Comparison of ENCODE assay signal across 9 mouse cellular contexts in genomic region chr7:65734024-65734423, GRCm38 (mm10). TPM values are rescaled to one million over a fixed set of nuclear protein-coding genes. Genes with fewer than 3 reads are reported as not detected.
DNase-seq lines count a peak whose midpoint lies in the region; ATAC-seq and TF ChIP-seq lines count a peak whose summit lies in the region.
"Had no signal": no experiment of that assay in that cellular context is flagged by ENCODE, and none has a peak within 500 bp of the region (broad histone marks: within the 10 kb centered on the region; RNA-seq: fewer than 3 reads in every experiment).

No protein-coding gene starts in this region.

- H3K4me2 ChIP-seq in limb, embryonic 14.5 days (replicated peaks; ENCODE audit: low read depth, low read length, severe bottlenecking): no peak overlapping the region
- no peak overlapping the region for H3K4me2 ChIP-seq in forebrain, embryonic 16.5 days (ENCODE audit: low read length)
- H3K4me2 ChIP-seq: heart, embryonic 12.5 days; limb, embryonic 12.5 days had no signal

- H3K27me3 ChIP-seq in limb, embryonic 14.5 days (ENCODE audit: control insufficient read depth, insufficient read depth, low read length): no peaks in the 10 kb centered on the region
- H3K27me3 ChIP-seq in limb, embryonic 10.5 days (ENCODE audit: low read depth, poor library complexity, severe bottlenecking): no peaks in the 10 kb centered on the region
- H3K27me3 ChIP-seq in forebrain, embryonic 16.5 days (replicated peaks; ENCODE audit: control insufficient read depth, insufficient read depth, low read length): no peaks in the 10 kb centered on the region
- H3K27me3 ChIP-seq: heart, embryonic 12.5 days; limb, embryonic 12.5 days had no signal

- no peak overlapping the region for H3K9ac ChIP-seq in limb, embryonic 14.5 days (ENCODE audit: low read depth, low read length, severe bottlenecking)
- no peak overlapping the region for H3K9ac ChIP-seq in forebrain, embryonic 16.5 days (replicated peaks; ENCODE audit: low read depth, low read length)
- H3K9ac ChIP-seq: heart, embryonic 12.5 days; limb, embryonic 12.5 days had no signal

- ATAC-seq in limb, embryonic 14.5 days (ENCODE audit: low FRiP score, low read depth): no peak
- ATAC-seq in forebrain, embryonic 16.5 days: no peak

- TF ChIP-seq CTCF in gastrocnemius, adult 2 months (IDR thresholded peaks at IDR 0.05): peak; percentile 42

- no peak for TF ChIP-seq POLR2A in limb, embryonic 14.5 days (IDR thresholded peaks at IDR 0.05; ENCODE audit: borderline replicate concordance, extremely low read depth, insufficient read depth, insufficient read length)

- 0 out of 2 replicates have a peak, but pooled peaks cover 3% of the 10 kb centered on the region for H3K4me1 ChIP-seq in limb, embryonic 14.5 days (ENCODE audit: control insufficient read depth, insufficient read depth, low read length)
- peaks cover 8% of the 10 kb centered on the region for H3K4me1 ChIP-seq in limb, embryonic 10.5 days
- H3K4me1 ChIP-seq in forebrain, embryonic 16.5 days (replicated peaks; ENCODE audit: control insufficient read depth, insufficient read depth, low read length): no peaks in the 10 kb centered on the region
- H3K4me1 ChIP-seq: limb, embryonic 12.5 days had no signal

- no peaks in the 10 kb centered on the region for H3K36me3 ChIP-seq in limb, embryonic 14.5 days (ENCODE audit: control insufficient read depth, insufficient read depth, low read length)
- H3K36me3 ChIP-seq in limb, embryonic 10.5 days: no peaks in the 10 kb centered on the region
- H3K36me3 ChIP-seq in forebrain, embryonic 16.5 days (ENCODE audit: control insufficient read depth, insufficient read depth): no peaks in the 10 kb centered on the region
- H3K36me3 ChIP-seq: heart, embryonic 12.5 days; limb, embryonic 12.5 days had no signal

- intact Hi-C loops in gastrocnemius, adult 2 months (cut with DNase I): no loop called here

- no peaks in the 10 kb centered on the region for H3K9me3 ChIP-seq in limb, embryonic 14.5 days (ENCODE audit: control insufficient read depth, low read length)
- no peaks in the 10 kb centered on the region for H3K9me3 ChIP-seq in limb, embryonic 10.5 days (replicated peaks)
- H3K9me3 ChIP-seq in forebrain, embryonic 16.5 days (ENCODE audit: control insufficient read depth, low read length): no peaks in the 10 kb centered on the region
- H3K9me3 ChIP-seq: heart, embryonic 12.5 days; limb, embryonic 12.5 days had no signal

- no peak overlapping the region for H3K4me3 ChIP-seq in gastrocnemius, adult 2 months
- H3K4me3 ChIP-seq in limb, embryonic 14.5 days (replicated peaks; ENCODE audit: low read length): no peak overlapping the region
- H3K4me3 ChIP-seq in limb, embryonic 10.5 days: no peak overlapping the region
- no peak overlapping the region for H3K4me3 ChIP-seq in forebrain, embryonic 16.5 days (replicated peaks; ENCODE audit: low read length)
- H3K4me3 ChIP-seq: heart, embryonic 12.5 days; limb, embryonic 12.5 days had no signal

- DNase-seq in gastrocnemius, adult 2 months: no peak
- no peak for DNase-seq in gastrocnemius, adult 8-10 months (ENCODE audit: low spot score in 2 of 2)
- peak; percentile 11 for DNase-seq in limb, embryonic 14.5 days (ENCODE audit: low spot score)
- DNase-seq in limb, embryonic 10.5 days (ENCODE audit: low spot score): no peak
- peak; percentile 60 for DNase-seq in brain, adult 2 months (ENCODE audit: low read depth, low spot score)
- peak; percentile 16 for DNase-seq in lung, postnatal 14 days

- H3K27ac ChIP-seq in gastrocnemius, adult 2 months: no peak overlapping the region
- H3K27ac ChIP-seq in limb, embryonic 14.5 days (replicated peaks; ENCODE audit: low read depth, low read length): no peak overlapping the region
- H3K27ac ChIP-seq in limb, embryonic 10.5 days: no peak overlapping the region
- no peak overlapping the region for H3K27ac ChIP-seq in forebrain, embryonic 16.5 days (ENCODE audit: low read length)
- H3K27ac ChIP-seq: limb, embryonic 12.5 days had no signal

- 48% methylated on average over 2 of the region's 2 CpGs for WGBS in limb, embryonic 14.5 days
- 85% methylated on average over 2 of the region's 2 CpGs for WGBS in limb, embryonic 10.5 days
- WGBS in forebrain, embryonic 16.5 days: 84% methylated on average over 2 of the region's 2 CpGs

RNA-seq across cellular contexts. Expression of gene Tm2d3, which starts 43.1 kb away (rescaled TPM):
- total RNA-seq in gastrocnemius, adult 2 months (2021): 10 to 100 TPM; 10.8 to 12.6 TPM
- 10 to 100 TPM; 11.6 to 16.4 (median 12.3) TPM for total RNA-seq in gastrocnemius, adult 8-10 months (2022)
- 119 and 163 TPM in 2 replicates for polyA plus RNA-seq in limb, embryonic 14.5 days (2012; rRNA removed)
- polyA plus RNA-seq in limb, embryonic 14.5 days (2014; fragmentation: Nextera tagmentation; extraction: Ambion mirVana): 92.9 and 93.5 TPM in 2 replicates
- 73.3 and 75.1 TPM in 2 replicates for polyA plus RNA-seq in limb, embryonic 10.5 days (2016; fragmentation: Nextera tagmentation; extraction: Ambion mirVana)
- polyA plus RNA-seq in forebrain, embryonic 16.5 days (2015; fragmentation: Nextera tagmentation; extraction: Ambion mirVana): 80.9 and 86.9 TPM in 2 replicates

Comparison
In these comparisons a context has a peak if more than half of its experiments do, and no peak if none do; other contexts are left out.
1. DNase-seq: peak in limb, embryonic 14.5 days (single experiment), brain, adult 2 months (single experiment) and lung, postnatal 14 days (single experiment); none in gastrocnemius, adult 2 months (single experiment), gastrocnemius, adult 8-10 months (0 of 2) and limb, embryonic 10.5 days (single experiment).